Mouse (Mus musculus) bone marrow, adult 2 months (tissue): ENCODE measurements around the gene Crybb3. TPM values are rescaled to one million over a fixed set of nuclear protein-coding genes. Genes with fewer than 3 reads are reported as not detected.

Experiments
- H3K27ac ChIP-seq: fragments of 200-500 bp; 2 replicates; pipeline ENCODE4 v1.5.1; 2012; ENCODE audit warnings: low read depth, mild to moderate bottlenecking, control low read depth, inconsistent platforms, low read length; ENCODE audit not compliant: control insufficient read depth, poor library complexity, insufficient read depth
- H3K4me1 ChIP-seq: fragments of 200-500 bp; 2 replicates; pipeline ENCODE4 v1.6.1; 2011; ENCODE audit warnings: low read length; ENCODE audit not compliant: control insufficient read depth, insufficient read depth
- H3K4me3 ChIP-seq: fragments of 200-500 bp; replicated peaks from 2 replicates; pipeline ENCODE3; 2011; ENCODE audit warnings: mild to moderate bottlenecking, low read depth, low read length, control low read depth; ENCODE audit not compliant: control insufficient read depth
- CTCF ChIP-seq: fragments of 200-500 bp; IDR thresholded peaks from 2 replicates; pipeline ENCODE4 v1.5.1; 2011; ENCODE audit warnings: low read length, control low read depth; ENCODE audit not compliant: control insufficient read depth, insufficient read depth
- POLR2A ChIP-seq: fragments of 200-500 bp; IDR thresholded peaks from 2 replicates; pipeline ENCODE4 v1.6.1; 2011; ENCODE audit warnings: low read depth, mild to moderate bottlenecking, control low read depth, low read length, borderline replicate concordance; ENCODE audit not compliant: control insufficient read depth
- WGBS: fragments of 180-500 bp; shearing (Covaris S2); methylation state at CpG from one replicate; pipeline ENCODE4 v1.1.7; 2018; 5-methylcytosine and 5-hydroxymethylcytosine counted together
- polyA plus RNA-seq: library from polyadenylated mRNA; stranded (reverse); fragments of >200 nt; gene quantifications from 2 replicates; pipeline ENCODE4 v1.2.4, GENCODE M21; 2011; ENCODE audit warnings: low replicate concordance; ENCODE audit not compliant: missing spikeins, insufficient read depth, insufficient read length

Crybb3 gene
- polyA plus RNA-seq, 1 experiment: not detected

GRCm38 (mm10) chr5:113085931-113086330 is 4.5 kb upstream of the Crybb3 start:
- TF ChIP-seq CTCF (no peak), POLR2A (no peak)
- Histone ChIP-seq H3K4me1 (no peaks in the 10 kb centered on the region), H3K4me3 (no peak overlapping the region), H3K27ac (no peak overlapping the region)
- whole genome bisulfite sequencing: 66% methylated on average over 2 of the region's 2 CpGs

GRCm38 (mm10) chr5:113084309-113084708 is 2.9 kb upstream of the Crybb3 start:
- Histone ChIP-seq H3K27ac (no peak overlapping the region), H3K4me3 (no peak overlapping the region), H3K4me1 (no peaks in the 10 kb centered on the region)
- TF ChIP-seq POLR2A (no peak), CTCF (no peak)
- WGBS: 63% methylated on average over 2 of the region's 2 CpGs

- 59% methylated on average over 19 of the region's 19 CpGs for WGBS
Measured at GRCm38 (mm10) chr5:113082356-113083168, 1.2 kb upstream of the Crybb3 start.

GRCm38 (mm10) chr5:113081020-113081419 is 364 bp downstream of the Crybb3 start:
- H3K4me3 ChIP-seq: no peak overlapping the region
- WGBS: 84% methylated on average over 9 of the region's 9 CpGs
- TF ChIP-seq POLR2A (no peak), CTCF (no peak)
- H3K27ac ChIP-seq: no peak overlapping the region
- H3K4me1 ChIP-seq: no peaks in the 10 kb centered on the region

More at GRCm38 (mm10) chr5:113082356-113083168, 1.2 kb upstream of the Crybb3 start:
- Histone ChIP-seq H3K27ac (no peak overlapping the region), H3K4me3 (no peak overlapping the region), H3K4me1 (no peaks in the 10 kb centered on the region)
- no peak for TF ChIP-seq CTCF
- TF ChIP-seq POLR2A: no peak

DNA sequence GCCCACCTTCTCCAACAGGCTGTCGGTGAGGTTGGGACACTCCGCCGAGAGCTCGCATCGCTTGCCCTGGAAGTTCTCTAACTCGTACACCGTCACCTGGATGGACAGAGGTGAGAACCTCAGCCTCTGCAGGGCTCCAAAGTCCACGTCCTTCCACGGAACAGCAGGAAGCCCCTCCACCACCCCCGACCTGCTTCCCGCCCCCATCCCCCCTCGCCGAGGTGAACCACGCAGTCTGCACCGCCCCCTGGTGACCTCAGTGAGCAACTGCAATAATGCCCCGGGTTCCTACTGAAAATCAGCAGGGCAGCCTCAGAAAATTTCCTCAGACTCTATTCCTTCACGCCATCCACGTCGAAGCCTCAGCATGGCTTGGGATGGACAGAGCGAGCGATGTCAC is 1.6 kb downstream of the Crybb3 start:
- no peak overlapping the region for H3K4me3 ChIP-seq
- no peaks in the 10 kb centered on the region for H3K4me1 ChIP-seq
- 33% methylated on average over 21 of the region's 21 CpGs for WGBS
- no peak overlapping the region for H3K27ac ChIP-seq
- TF ChIP-seq CTCF (peak; percentile 51; the same call in 1 of the 2 replicates), POLR2A (no peak)

DNA sequence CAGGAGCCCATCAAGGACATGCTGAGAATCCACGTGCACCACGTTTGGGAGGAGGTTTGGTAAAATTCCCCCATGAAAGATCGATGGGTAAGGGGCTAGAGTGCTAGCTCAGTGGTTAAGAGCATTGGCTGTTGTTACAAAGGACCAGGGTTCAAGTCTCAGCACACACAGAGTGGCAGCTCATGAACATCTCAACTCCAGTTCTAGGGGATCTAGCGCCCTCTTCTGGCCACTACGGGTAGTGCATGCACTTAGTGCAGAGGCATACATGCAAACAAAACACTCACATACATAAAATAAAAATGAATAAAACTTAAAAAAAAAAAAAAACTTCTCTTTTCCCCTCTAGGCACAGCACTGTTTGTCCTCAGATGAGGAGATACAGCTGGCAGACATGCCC is 2.7 kb downstream of the Crybb3 start:
- Histone ChIP-seq H3K4me3 (no peak overlapping the region), H3K27ac (no peak overlapping the region), H3K4me1 (no peaks in the 10 kb centered on the region)
- TF ChIP-seq POLR2A (no peak), CTCF (peak; percentile 57)
- WGBS: 63% methylated on average over 5 of the region's 5 CpGs

GRCm38 (mm10) chr5:113070017-113070416 is 11.4 kb downstream of the Crybb3 start, which contains the start of gene Crybb2:
Gene Crybb2, minus strand, starts transcription at chr5:113070117.
- no peak within 1 kb of the TSS for H3K27ac ChIP-seq
- no peak for TF ChIP-seq POLR2A

DNA sequence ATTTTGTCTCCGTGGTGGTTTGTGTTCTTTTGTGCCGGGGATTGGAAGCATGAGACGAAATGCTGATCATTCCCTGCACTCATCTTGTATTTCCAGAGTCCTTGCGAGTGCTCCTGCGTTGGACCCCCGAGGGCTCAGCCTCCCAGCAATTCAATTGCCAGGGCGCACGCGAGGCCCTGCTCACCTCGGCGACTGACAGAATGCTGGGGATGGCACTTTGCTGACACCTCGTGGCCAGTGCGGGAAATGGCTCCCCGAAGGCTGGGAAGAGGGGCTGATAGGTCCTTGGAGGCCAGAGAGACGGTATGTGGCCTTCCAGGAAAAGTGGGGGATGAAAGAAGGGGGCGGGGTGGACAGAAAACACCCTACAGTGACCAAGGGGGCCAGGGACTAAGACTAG is 27.1 kb downstream of the Crybb3 start:
- 9% methylated on average over 16 of the region's 16 CpGs for WGBS
- Histone ChIP-seq H3K4me3 (no peak overlapping the region), H3K4me1 (peaks cover 1% of the 10 kb centered on the region; the same call in 1 of the 2 replicates), H3K27ac (no peak overlapping the region)
- TF ChIP-seq CTCF (peak; percentile 95), POLR2A (peak; percentile 17; the same call in 1 of the 2 replicates)

More at GRCm38 (mm10) chr5:113070017-113070416, 11.4 kb downstream of the Crybb3 start, which contains the start of gene Crybb2:
- H3K4me1 ChIP-seq: no peaks in the 10 kb centered on the region
- H3K4me3 ChIP-seq: no peak within 1 kb of the TSS

DNA sequence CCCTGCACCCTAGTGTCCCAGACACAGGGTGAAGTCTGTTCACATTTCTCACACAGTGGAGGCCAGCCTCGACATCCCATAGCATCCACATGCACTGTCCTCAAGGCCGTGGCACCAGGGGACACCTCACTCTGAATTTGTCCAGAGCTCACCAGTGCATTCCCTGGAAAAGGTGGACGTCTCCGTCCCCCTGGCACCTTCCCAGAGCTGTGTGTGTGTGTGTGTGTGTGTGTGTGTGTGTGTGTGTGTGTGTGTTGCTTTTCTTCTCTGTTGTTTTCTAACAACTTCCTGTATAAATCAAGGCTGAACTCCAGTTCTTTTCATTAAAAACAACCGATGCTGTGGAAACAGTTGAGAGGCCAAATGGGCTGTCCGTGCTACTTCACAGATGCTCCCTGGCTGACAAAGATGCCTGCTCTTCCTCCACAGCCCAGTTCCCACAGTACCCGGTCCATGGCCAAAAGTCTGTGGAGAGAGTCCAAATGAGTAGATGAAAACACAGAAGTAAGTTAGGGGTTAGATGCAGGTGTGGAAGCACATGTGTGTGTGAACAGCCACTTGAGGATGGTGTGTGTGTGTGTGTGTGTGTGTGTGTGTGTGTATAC is 30.7 kb downstream of the Crybb3 start:
- Histone ChIP-seq H3K27ac (no peak overlapping the region), H3K4me3 (no peak overlapping the region), H3K4me1 (peaks cover 1% of the 10 kb centered on the region; the same call in 1 of the 2 replicates)
- TF ChIP-seq POLR2A (no peak), CTCF (no peak)
- WGBS: 73% methylated on average over 7 of the region's 7 CpGs
